Mouse (Mus musculus) spleen, adult 2 months (tissue): ENCODE results near the gene Eif2ak1.

ENCODE experiments used
- CTCF ChIP-seq: fragments of 200-500 bp; IDR thresholded peaks from 2 replicates; pipeline ENCODE4 v1.5.1; 2011; ENCODE audit warnings: mild to moderate bottlenecking, inconsistent platforms; ENCODE audit not compliant: insufficient read depth, insufficient read length, insufficient replicate concordance; ENCODE audit errors: extremely low read depth
- POLR2A ChIP-seq: fragments of 200-500 bp; IDR thresholded peaks from 2 replicates; pipeline ENCODE4 v1.6.1; 2011; ENCODE audit warnings: low read depth, low read length, inconsistent platforms

GRCm38 (mm10) chr5:143871547-143872169 lies 54.1 kb downstream of the Eif2ak1 start:
- no peak for TF ChIP-seq CTCF
- TF ChIP-seq POLR2A = no peak
